Mouse (Mus musculus) hindbrain, embryonic 11.5 days (tissue): ENCODE results near the gene Tm4sf20. TPM values are rescaled to one million over a fixed set of nuclear protein-coding genes. Genes with fewer than 3 reads are reported as not detected.

Source experiments
- ATAC-seq: fragments of 200-750 bp; cut with Nextera tagmentation; 2 replicates; pipeline ENCODE4 v1.8.0; 2017; ENCODE audit warnings: mild to moderate bottlenecking, moderate TSS enrichment, moderate library complexity; ENCODE audit not compliant: low FRiP score
- DNase-seq: peaks from one replicate; pipeline ENCODE4 v3.0.0-alpha.2; 2015; ENCODE audit warnings: low spot score
- H3K27ac ChIP-seq: fragments of 300-500 bp; sonication (generic); 2 replicates; pipeline ENCODE4 v1.5.1; 2014; ENCODE audit warnings: mild to moderate bottlenecking, low read depth, low read length
- H3K27me3 ChIP-seq: fragments of 300-500 bp; sonication (generic); 2 replicates; pipeline ENCODE4 v1.6.1; 2014; ENCODE audit warnings: mild to moderate bottlenecking, low read length, moderate library complexity, mixed read lengths; ENCODE audit not compliant: control insufficient read depth, insufficient read depth
- H3K36me3 ChIP-seq: fragments of 300-500 bp; sonication (generic); 2 replicates; pipeline ENCODE4 v1.6.1; 2014; ENCODE audit warnings: mild to moderate bottlenecking, low read length, moderate library complexity, mixed read lengths; ENCODE audit not compliant: control insufficient read depth, insufficient read depth
- H3K4me1 ChIP-seq: fragments of 300-500 bp; sonication (generic); replicated peaks from 2 replicates; pipeline ENCODE4 v1.6.1; 2014; ENCODE audit warnings: low read length, mixed read lengths; ENCODE audit not compliant: control insufficient read depth, insufficient read depth
- H3K4me2 ChIP-seq: fragments of 300-500 bp; sonication (generic); replicated peaks from 2 replicates; pipeline ENCODE4 v1.6.1; 2014; ENCODE audit warnings: mild to moderate bottlenecking, low read depth, low read length
- H3K4me3 ChIP-seq: fragments of 300-500 bp; sonication (generic); 2 replicates; pipeline ENCODE4 v1.5.1; 2014; ENCODE audit warnings: low read depth, low read length
- H3K9ac ChIP-seq: fragments of 300-500 bp; sonication (generic); 2 replicates; pipeline ENCODE4 v1.6.1; 2014; ENCODE audit warnings: low read depth, low read length
- H3K9me3 ChIP-seq: fragments of 300-500 bp; sonication (generic); 2 replicates; pipeline ENCODE4 v1.6.1; 2016; ENCODE audit warnings: low read length; ENCODE audit not compliant: control insufficient read depth
- WGBS: fragments of 180-500 bp; shearing (Covaris S2); extraction: QIAGEN DNeasy Blood & Tissue Kit; methylation state at CpG from one replicate; pipeline ENCODE4 v1.1.7; 2014; 5-methylcytosine and 5-hydroxymethylcytosine counted together
- polyA plus RNA-seq: library from polyadenylated mRNA; unstranded; fragments of >200 nt; fragmentation: Nextera tagmentation; extraction: Ambion mirVana; gene quantifications from 2 replicates; pipeline ENCODE4 v1.2.1, GENCODE M21; 2014

Tm4sf20 gene
- polyA plus RNA-seq, 1 experiment from 2014 or later = not detected

GRCm38 (mm10) chr1:82788070-82788469 lies 19.8 kb upstream of the Tm4sf20 start:
- DNase-seq (no peak), ATAC-seq (no peak)
- Histone ChIP-seq H3K36me3 (no peaks in the 10 kb centered on the region), H3K4me2 (no peak overlapping the region), H3K27ac (no peak overlapping the region), H3K4me1 (no peaks in the 10 kb centered on the region), H3K27me3 (no peaks in the 10 kb centered on the region), H3K9me3 (no peaks in the 10 kb centered on the region), H3K9ac (no peak overlapping the region), H3K4me3 (no peak overlapping the region)
- WGBS = 70% methylated on average over 7 of the region's 7 CpGs

GRCm38 (mm10) chr1:82787414-82787813 lies 19.2 kb upstream of the Tm4sf20 start:
- WGBS = 12% methylated on average over 2 of the region's 2 CpGs
- peak; percentile 68; the same call in 1 of the 2 replicates for ATAC-seq

GRCm38 (mm10) chr1:82785546-82785945 lies 17.3 kb upstream of the Tm4sf20 start:
- no peak overlapping the region for H3K9ac ChIP-seq

More at GRCm38 (mm10) chr1:82787414-82787813, 19.2 kb upstream of the Tm4sf20 start:
- DNase-seq = peak; percentile 62
- Histone ChIP-seq H3K9ac (no peak overlapping the region), H3K4me3 (no peak overlapping the region), H3K27me3 (no peaks in the 10 kb centered on the region), H3K4me2 (no peak overlapping the region), H3K36me3 (no peaks in the 10 kb centered on the region), H3K9me3 (no peaks in the 10 kb centered on the region), H3K27ac (no peak overlapping the region), H3K4me1 (no peaks in the 10 kb centered on the region)

GRCm38 (mm10) chr1:82783559-82783958 lies 15.3 kb upstream of the Tm4sf20 start:
- H3K27me3 ChIP-seq = no peaks in the 10 kb centered on the region
- no peak for DNase-seq
- H3K4me2 ChIP-seq = no peak overlapping the region
- H3K27ac ChIP-seq = no peak overlapping the region
- no peak overlapping the region for H3K9ac ChIP-seq
- H3K4me1 ChIP-seq = no peaks in the 10 kb centered on the region
- no peak for ATAC-seq
- no peaks in the 10 kb centered on the region for H3K36me3 ChIP-seq
- H3K9me3 ChIP-seq = no peaks in the 10 kb centered on the region
- WGBS = 92% methylated on average over 3 of the region's 3 CpGs
- H3K4me3 ChIP-seq = no peak overlapping the region

More at GRCm38 (mm10) chr1:82785546-82785945, 17.3 kb upstream of the Tm4sf20 start:
- no peak overlapping the region for H3K4me2 ChIP-seq
- WGBS = 75% methylated on average over 6 of the region's 6 CpGs
- ATAC-seq (no peak), DNase-seq (no peak)
- no peaks in the 10 kb centered on the region for H3K4me1 ChIP-seq
- H3K4me3 ChIP-seq = no peak overlapping the region
- no peaks in the 10 kb centered on the region for H3K27me3 ChIP-seq
- H3K27ac ChIP-seq = no peak overlapping the region
- no peaks in the 10 kb centered on the region for H3K36me3 ChIP-seq
- H3K9me3 ChIP-seq = no peaks in the 10 kb centered on the region

- Histone ChIP-seq H3K9me3 (no peaks in the 10 kb centered on the region), H3K36me3 (no peaks in the 10 kb centered on the region), H3K27me3 (no peaks in the 10 kb centered on the region), H3K9ac (no peak overlapping the region), H3K4me1 (no peaks in the 10 kb centered on the region), H3K4me2 (no peak overlapping the region), H3K27ac (no peak overlapping the region), H3K4me3 (no peak overlapping the region)
- ATAC-seq (no peak), DNase-seq (no peak)
- 93% methylated on average over 6 of the region's 6 CpGs for WGBS
Measured at GRCm38 (mm10) chr1:82779388-82779966, 11.2 kb upstream of the Tm4sf20 start.

- Histone ChIP-seq H3K36me3 (no peaks in the 10 kb centered on the region), H3K4me3 (no peak overlapping the region), H3K27ac (no peak overlapping the region), H3K4me2 (no peak overlapping the region), H3K9ac (no peak overlapping the region), H3K9me3 (no peaks in the 10 kb centered on the region), H3K4me1 (no peaks in the 10 kb centered on the region), H3K27me3 (no peaks in the 10 kb centered on the region)
- 95% methylated on average over 4 of the region's 4 CpGs for WGBS
- DNase-seq (no peak), ATAC-seq (no peak)
Measured at GRCm38 (mm10) chr1:82775293-82775692, 7.0 kb upstream of the Tm4sf20 start.

GRCm38 (mm10) chr1:82773208-82773607 lies 4.9 kb upstream of the Tm4sf20 start:
- no peak overlapping the region for H3K4me3 ChIP-seq
- DNase-seq = no peak
- no peaks in the 10 kb centered on the region for H3K36me3 ChIP-seq
- ATAC-seq = no peak
- no peak overlapping the region for H3K27ac ChIP-seq
- 71% methylated on average over 5 of the region's 5 CpGs for WGBS
- no peak overlapping the region for H3K9ac ChIP-seq
- no peaks in the 10 kb centered on the region for H3K4me1 ChIP-seq
- no peaks in the 10 kb centered on the region for H3K9me3 ChIP-seq
- H3K4me2 ChIP-seq = no peak overlapping the region
- H3K27me3 ChIP-seq = no peaks in the 10 kb centered on the region

- DNase-seq = no peak
- no peak overlapping the region for H3K4me2 ChIP-seq
- H3K27ac ChIP-seq = no peak overlapping the region
- ATAC-seq = no peak
- H3K9me3 ChIP-seq = no peaks in the 10 kb centered on the region
- no peak overlapping the region for H3K4me3 ChIP-seq
- no peaks in the 10 kb centered on the region for H3K36me3 ChIP-seq
- no peaks in the 10 kb centered on the region for H3K4me1 ChIP-seq
- no peaks in the 10 kb centered on the region for H3K27me3 ChIP-seq
- no peak overlapping the region for H3K9ac ChIP-seq
- WGBS = 93% methylated on average over 4 of the region's 4 CpGs
Measured at GRCm38 (mm10) chr1:82772428-82772827, 4.2 kb upstream of the Tm4sf20 start.

GRCm38 (mm10) chr1:82771022-82771586 lies 2.8 kb upstream of the Tm4sf20 start, which contains the start of gene Gm47791:
Gm47791 (minus strand) TSS chr1:82771243.
- Histone ChIP-seq H3K27me3 (no peaks in the 10 kb centered on the region), H3K27ac (no peak within 1 kb of the TSS), H3K4me2 (no peak within 1 kb of the TSS), H3K4me1 (no peaks in the 10 kb centered on the region), H3K9ac (no peak within 1 kb of the TSS), H3K9me3 (no peaks in the 10 kb centered on the region), H3K4me3 (no peak within 1 kb of the TSS), H3K36me3 (no peaks in the 10 kb centered on the region)
- ATAC-seq (no peak), DNase-seq (no peak)
- 92% methylated on average over 15 of the region's 15 CpGs for WGBS
